Mouse (Mus musculus) layer of hippocampus, postnatal 25 days (tissue): Measurements from ENCODE around the gene 2610528J11Rik. TPM values are rescaled to one million over a fixed set of nuclear protein-coding genes. Genes with fewer than 3 reads are reported as not detected.
"Not testable (repeated sequence)": the region's sequence is repeated elsewhere in the genome, so short reads cannot be mapped to it uniquely, and the experiment has no call there.

Experiments used
- DNase-seq, 2 experiments: peaks; one replicate each; pipeline ENCODE4 v3.0.0; 2022; ENCODE audit warnings: mixed read lengths in 2 of 2, low spot score in 1 of 2; ENCODE audit errors: extremely low spot score in 1 of 2
- total RNA-seq, 2 experiments: library from RNA; stranded (reverse); gene quantifications; 2 replicates each; pipeline ENCODE4 v1.2.3; 2021

Gene 2610528J11Rik
- total RNA-seq, 2 experiments from 2014 or later, result not detected

DNA sequence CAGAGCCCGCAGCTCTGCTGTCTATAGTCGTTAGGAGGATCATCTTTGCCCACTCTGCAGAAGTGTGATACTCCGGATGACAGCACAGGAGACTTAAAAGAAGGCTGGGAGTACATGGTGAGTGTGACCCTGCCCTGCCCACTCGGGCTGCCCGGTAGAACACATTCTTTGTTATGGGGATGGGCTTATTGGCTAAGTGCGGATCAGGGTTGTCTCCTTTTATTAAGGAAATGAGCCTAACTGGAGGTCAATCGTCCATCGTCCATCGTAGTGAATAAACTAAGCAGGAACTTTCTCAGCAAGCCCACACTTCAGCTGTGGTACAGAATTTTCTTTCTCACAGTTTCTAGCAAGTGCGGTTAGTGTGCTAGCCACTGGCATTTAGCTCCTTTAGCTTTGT, 13.1 kb downstream of the 2610528J11Rik start:
- DNase-seq, result no peak

DNA sequence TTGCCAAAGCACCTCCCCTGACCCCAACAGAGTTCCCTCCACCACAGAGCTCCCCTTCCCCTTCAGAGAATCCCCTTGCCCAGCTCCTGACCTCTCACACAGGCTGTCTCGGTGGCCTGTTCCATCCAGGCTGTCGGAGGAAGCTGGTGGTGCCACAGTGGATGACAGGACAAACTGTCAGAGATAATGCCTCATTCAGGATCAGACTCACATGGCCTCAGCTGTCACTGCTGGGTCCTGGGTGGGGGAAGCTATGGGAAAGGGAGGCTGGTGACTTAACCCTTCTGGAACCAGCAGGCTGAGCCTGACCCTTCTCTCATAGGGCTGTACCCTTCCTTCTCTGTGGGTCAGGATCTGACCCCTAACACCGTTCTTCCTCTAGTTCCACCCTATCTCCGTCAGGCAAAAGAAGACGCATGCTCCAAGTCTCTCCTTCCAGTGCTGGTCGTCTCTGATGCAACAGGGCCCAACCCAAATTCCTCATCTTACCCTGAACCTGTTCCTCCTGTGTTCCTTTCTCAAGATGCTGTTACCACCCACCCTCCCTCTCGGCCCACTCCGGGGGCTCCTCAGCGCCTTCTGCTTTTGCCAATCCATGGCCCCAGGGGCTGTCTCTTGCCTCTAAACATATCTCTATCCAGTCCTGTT, 15.8 kb downstream of the 2610528J11Rik start:
- DNase-seq, result no peak

DNA sequence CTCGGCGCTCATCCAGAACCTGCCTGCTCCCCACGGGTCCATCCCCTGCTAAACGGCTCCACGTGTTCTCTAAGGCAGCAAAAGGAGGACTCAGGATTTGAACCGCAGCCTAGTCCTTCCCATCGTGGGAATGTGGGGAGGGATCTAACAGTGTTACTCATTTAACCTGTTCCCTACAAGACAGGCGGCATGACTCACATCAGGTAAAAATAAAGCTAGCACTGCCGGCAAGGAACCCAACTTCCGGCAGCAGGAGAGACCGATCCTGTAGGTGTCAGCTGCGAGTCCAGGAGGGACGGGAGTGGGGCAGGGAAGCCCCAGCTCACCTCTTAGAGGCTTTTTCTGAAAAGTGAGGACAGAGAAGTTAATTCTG, 16.3 kb downstream of the 2610528J11Rik start:
- no peak for DNase-seq

DNA sequence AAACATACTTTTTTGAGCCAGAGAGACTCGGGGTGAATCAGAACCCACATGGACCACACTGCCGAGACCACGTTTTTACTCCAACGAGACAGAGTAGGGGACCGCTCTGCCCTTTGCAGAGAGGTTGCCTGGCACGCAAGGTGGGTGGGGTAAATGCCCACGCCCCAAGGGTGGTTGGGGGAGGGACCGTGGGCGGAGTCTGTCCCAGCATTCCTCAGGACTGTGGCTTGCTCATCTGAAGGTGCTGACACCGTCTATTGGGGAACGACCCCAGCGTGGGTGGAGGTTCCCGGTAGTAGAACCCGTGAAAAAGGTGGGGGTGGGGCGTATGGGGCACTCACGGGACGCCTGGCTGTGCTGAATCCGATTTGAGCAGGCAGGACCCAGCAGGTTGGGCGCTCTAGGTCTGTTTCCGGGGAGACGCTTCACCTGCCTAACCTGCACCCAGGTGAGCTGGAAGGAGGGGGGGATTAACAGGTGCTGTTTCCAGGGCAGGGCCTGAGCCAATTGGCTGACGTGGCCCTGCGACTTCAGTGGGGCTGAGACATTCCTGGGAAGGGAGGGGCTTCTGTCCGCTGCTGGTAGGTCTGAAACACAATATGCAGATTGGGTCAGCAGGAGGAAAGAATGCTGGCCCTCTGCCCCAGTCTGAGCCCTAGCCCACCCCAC, 16.9 kb downstream of the 2610528J11Rik start, which contains the start of gene Tmem125:
Gene Tmem125 (minus strand): TSS at position 453 of the 669 bp plus-strand sequence.
- DNase-seq, result no peak

DNA sequence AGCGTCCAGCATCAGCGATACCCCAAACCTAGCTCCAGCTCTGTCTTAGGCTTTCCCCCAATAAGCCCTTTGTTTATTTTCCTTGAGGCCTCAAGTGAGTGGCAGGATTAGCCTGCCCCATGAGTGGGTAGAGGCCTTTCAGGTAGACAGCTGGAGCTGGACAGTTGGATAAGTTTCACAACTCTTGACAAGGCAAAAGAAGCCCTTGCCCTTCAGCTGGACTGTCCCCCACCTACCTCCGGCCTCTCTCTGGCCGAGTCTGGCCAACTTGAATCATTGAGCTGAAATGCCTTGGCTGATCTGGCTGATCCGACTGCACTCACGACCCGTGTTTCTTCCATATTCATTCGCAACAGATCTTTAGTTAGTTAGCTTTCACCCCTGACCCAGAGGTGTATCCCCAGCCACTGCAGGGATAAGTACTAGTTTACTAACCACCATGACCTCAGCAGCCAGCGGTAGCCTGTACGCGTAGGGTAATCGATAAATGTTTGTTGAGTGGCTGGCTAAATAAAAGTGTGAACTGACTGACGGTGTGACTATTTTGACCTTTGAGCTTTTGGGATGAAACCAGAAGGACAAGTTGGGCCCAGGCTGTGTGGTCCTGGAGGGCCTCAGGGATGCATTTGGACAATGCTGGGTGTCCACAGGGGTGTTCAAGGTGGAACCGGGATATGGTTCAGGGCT, 17.8 kb downstream of the 2610528J11Rik start:
- DNase-seq, result no peak

DNA sequence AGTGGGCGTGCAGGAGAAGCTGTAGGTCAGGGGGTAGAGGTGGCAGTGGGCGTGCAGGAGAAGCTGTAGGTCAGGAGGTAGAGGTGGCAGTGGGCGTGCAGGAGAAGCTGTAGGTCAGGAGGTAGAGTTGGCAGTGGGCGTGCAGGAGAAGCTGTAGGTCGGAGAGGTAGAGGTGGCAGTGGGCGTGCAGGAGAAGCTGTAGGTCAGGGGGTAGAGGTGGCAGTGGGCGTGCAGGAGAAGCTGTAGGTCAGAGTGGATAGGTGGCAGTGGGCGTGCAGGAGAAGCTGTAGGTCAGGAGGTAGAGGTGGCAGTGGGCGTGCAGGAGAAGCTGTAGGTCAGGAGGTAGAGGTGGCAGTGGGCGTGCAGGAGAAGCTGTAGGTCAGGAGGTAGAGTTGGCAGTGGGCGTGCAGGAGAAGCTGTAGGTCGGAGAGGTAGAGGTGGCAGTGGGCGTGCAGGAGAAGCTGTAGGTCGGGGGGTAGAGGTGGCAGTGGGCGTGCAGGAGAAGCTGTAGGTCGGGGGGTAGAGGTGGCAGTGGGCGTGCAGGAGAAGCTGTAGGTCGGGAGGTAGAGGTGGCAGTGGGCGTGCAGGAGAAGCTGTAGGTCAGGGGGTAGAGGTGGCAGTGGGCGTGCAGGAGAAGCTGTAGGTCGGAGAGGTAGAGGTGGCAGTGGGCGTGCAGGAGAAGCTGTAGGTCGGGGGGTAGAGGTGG, 20.8 kb downstream of the 2610528J11Rik start:
- DNase-seq, result peak; percentile 46 to 82

DNA sequence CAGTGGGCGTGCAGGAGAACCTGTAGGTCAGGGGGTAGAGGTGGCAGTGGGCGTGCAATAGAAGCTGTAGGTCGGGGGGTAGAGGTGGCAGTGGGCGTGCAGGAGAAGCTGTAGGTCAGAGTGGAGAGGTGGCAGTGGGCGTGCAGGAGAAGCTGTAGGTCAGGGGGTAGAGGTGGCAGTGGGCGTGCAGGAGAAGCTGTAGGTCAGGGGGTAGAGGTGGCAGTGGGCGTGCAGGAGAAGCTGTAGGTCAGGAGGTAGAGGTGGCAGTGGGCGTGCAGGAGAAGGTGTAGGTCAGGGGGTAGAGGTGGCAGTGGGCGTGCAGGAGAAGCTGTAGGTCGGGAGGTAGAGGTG, 21.3 kb downstream of the 2610528J11Rik start:
- DNase-seq, result not testable (repeated sequence)

DNA sequence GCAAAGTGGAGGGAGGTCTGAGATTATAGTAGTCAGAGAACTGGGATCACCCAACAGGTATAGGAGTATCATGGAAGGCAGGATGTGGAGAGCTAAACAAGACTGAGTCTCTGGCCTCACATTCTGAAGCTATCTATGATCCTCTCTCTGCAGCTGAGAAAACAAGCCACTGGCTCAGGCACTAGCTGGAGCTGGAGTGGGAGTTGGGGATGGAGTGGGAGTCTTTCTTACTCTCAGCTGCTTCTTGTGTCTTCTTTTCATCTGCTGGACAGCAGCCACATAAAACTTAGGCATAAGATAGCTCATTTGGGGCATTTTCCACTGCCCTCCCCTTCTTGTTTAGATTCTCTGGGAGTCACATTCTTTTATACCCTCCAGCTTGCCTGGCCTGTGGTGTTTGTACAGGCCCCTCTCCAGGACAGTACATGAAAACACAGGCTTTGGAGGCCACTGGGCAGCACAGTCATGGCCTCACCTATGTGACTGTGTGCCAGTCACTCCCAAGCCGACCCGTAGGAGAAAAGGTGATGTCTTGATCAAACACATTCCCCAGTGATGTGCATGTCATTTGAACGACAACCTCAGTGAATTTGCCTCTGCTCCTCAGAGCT, 26.3 kb downstream of the 2610528J11Rik start:
- DNase-seq, result no peak

DNA sequence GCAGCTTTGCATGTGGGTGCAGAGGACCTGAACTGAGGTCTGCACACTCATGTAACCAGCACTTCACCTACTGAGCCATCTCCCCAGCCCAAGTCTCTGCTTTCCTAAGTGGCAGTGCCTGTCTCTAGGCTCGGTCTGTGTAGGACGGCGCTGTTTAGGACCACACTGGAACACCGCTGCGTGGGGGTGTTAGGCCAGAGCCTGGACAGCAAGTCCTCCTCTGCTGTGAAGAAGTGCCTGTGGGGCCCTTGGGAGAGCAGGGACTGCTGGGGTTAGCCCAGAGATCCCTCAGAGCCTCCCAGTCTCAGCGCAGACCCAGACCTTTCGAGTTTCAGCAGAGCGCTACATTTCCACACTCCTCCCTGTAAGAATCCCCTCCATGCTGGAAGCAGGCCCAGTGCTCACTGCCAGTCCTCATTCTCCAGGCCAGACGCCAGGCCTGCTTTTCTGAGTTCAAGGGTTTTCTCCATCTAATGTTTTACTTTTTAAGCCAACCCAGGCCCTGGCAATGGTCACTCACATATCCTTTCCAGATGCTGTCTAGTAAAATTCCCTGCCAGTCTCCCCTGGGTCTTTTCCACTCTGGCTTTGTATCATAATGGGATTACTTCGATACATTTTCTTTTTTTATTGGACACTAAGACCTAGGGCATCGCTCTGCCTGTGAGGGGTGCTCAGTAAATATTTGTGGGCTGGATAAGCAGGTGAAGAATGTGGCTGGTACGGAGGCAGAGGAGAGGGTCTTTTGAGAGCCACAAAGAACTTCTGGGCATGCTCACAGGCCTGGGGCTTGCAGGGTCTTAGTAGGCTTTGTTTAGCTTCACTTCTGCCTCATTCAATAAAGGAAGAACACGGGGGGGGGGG, 37.5 kb downstream of the 2610528J11Rik start:
- no peak for DNase-seq

DNA sequence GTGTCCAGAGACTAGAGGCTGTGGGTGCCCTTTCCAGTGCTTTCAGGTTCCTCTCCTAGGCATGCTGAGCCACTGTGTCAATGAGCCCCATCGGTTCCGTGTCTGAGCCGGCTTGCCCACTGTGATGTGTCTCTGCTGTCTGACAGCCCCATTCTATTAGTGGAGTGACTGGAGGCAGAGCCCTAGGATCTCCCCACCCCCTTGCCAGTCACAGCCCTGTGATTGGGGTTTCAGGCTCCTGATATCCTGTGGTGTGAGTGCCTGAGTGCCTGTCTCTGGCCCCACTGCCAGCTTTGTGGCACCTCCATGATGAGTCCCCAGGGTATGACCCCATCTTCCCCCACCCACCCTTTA, 38.1 kb downstream of the 2610528J11Rik start:
- DNase-seq, result no peak

DNA sequence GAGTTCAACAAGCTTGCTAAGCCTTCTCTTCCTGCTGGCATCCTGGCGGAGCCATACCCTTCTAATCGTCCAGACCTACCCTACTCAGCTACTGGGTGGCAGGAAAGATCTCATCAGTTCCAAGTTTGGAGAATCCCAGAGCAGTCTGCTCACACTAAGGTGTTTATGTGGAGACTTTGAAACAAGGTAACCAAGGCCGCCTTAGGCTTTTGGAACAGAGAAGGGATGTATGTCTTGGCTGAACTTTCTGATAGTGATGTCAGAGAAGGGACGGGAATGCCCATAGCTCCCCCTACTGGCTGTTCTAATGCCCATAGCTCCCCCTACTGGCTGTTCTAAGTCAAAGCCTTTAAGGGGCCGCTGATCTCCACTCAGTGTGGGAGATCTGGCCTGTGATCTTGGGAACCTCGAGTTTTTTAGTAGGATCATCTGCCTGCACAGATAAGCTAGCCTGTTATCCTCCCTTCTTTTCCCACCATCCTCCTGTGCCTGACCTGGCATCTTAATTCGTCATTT, 39.4 kb downstream of the 2610528J11Rik start:
- DNase-seq, result peak in 1 of 2 experiments; percentile 47

DNA sequence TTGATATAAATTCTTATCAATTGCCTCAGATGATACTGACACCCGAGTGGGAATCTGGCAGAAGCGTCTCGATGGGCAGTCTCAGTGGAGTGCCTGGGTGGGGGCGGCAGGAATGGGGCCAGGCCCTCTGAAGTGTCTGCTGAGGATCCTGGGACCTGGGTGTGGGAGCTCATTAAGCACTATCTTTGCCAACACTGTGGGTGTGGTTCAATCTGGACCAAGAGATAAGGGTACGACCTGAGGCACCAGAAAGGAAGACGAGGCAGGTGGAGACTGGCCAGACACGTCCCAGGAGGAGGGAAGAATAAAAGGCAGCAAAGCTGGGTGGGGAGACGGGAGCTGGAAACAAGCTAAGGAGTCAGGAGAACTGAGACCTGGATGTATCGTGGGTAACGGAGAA, 41.9 kb downstream of the 2610528J11Rik start:
- no peak for DNase-seq

DNA sequence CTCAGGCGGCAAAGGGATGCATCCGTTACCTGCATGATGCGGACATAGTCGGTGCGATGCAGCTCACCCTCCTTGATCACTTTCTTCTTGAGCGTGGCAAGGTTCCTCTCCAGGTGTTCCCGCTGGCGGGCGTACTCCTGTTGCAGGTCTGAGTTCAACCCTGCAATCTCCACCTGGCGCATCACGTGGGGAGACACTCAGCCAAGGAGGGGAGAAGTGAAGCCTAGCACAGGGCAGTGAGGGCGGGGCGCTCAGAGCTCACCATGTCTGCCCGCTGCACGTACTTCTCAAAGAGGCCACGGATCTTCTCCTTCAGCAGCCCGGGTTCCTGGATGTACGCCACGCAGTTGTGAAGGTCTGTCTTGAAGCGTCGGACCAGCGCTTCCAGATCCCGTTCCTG, 42.5 kb downstream of the 2610528J11Rik start:
- no peak for DNase-seq

DNA sequence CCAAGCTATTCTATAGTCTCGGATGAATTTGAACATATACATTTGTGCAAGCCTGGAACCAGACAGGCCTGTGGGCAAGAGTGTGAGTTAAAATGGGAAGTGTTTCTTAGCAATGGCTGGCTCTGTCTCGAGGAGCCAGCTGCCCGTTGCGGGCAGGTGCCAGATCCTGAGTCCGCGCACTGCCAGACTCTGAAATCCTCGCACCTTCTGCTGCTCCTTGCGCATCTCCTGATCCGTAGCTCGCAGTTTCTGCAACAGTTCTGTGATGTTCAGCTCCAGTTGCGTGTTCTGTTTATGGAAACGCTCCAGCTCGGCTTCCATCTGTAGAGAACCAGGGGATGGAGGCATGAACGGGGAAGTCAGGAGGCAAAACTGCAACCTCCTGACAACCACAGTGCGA, 44.6 kb downstream of the 2610528J11Rik start:
- no peak for DNase-seq

DNA sequence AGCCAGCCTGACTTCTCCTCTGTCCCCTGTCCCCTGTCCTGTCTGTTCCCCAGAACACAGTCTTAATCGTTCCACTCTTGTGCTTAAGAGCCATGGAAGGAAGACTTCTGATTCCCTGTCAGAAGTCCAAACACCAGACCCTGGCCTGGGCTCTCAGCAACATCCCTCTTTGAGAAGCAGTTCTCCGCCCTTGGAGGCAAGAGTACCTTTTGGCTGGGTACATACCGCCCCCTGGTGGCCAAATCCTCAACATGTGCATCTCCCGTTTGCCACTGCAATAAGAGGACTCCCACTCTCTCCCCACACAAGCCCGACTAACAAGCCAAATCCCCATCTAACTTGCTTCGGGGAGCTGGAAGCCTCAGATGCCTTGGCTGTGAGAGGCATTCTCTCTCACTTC, 49.3 kb downstream of the 2610528J11Rik start:
- peak; percentile 94 to 99 for DNase-seq

DNA sequence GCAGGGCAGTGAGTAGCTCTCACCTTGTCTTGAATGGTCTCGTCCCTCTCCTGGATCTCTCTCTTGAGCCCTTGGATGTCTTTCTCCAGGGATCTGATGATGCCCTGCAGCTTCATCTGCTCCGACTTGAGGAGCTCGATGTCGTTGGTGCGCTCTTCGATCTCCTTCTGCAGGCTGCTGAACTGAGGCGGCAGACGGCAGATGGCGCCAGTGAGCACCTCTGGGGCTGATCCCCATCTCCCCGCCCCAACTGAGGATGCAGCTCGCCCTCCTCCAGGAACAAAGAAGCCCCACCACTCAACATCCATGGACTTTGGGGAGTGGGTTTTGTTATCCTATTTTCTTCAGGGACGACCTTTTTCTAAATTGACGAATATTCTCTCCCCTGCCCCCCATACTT, 52.5 kb downstream of the 2610528J11Rik start:
- DNase-seq, result peak in 1 of 2 experiments; percentile 79
